Mouse (Mus musculus): ENCODE measurements around the gene Gpr107.

DNA sequence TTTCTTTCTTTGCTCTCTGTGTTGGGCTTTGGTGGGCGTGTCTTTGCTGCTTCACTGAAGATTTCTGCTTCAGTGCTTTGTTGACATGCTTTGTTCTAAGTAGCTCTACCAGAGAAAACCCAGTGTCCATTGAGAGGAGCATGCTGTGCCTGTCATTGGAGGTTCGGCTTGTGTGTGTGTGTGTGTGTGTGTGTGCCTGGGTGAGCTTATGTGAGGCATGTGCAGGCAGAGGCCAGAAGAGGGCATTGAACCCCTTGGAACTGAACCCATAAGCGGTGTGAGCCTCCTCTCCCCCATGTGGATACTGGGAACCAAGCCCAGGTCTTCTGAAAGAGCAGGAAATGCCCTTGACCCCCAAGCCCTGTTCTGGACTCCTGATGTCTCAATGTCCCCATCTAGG is 101.3 kb downstream of the Gpr107 start:
- TF ChIP-seq CTCF (IDR thresholded peaks at IDR 0.05; ENCODE audit: low read depth, low read length) (no peak), POLR2A (IDR thresholded peaks at IDR 0.05; ENCODE audit: extremely low read depth, insufficient read depth, low read length) (no peak)

All from liver, adult 2 months (tissue).